Mouse (Mus musculus) forebrain, embryonic 12.5 days (tissue): ENCODE measurements at regions not wholly inside any gene's neighbourhood (a gene's known extent, or its start where the extent isn't known, plus 50 kb on each side); places are given as distances from the start of the nearest gene placed in this dataset.

Experiments
- ATAC-seq: fragments of 200-750 bp; cut with Nextera tagmentation; 2 replicates; pipeline ENCODE4 v1.8.0; 2017; ENCODE audit warnings: moderate TSS enrichment; ENCODE audit not compliant: low FRiP score
- H3K27ac ChIP-seq: fragments of 300-500 bp; sonication (generic); 2 replicates; pipeline ENCODE4 v1.5.1; 2016; ENCODE audit warnings: mild to moderate bottlenecking
- H3K27me3 ChIP-seq: fragments of 300-500 bp; sonication (generic); 2 replicates; pipeline ENCODE4 v1.6.1; 2016; ENCODE audit warnings: mild to moderate bottlenecking
- H3K36me3 ChIP-seq: fragments of 300-500 bp; sonication (generic); replicated peaks from 2 replicates; pipeline ENCODE4 v1.6.1; 2016; ENCODE audit warnings: mild to moderate bottlenecking
- H3K4me1 ChIP-seq: fragments of 300-500 bp; sonication (generic); 2 replicates; pipeline ENCODE4 v1.6.1; 2016
- H3K4me2 ChIP-seq: fragments of 300-500 bp; sonication (generic); 2 replicates; pipeline ENCODE4 v1.6.1; 2016; ENCODE audit warnings: mild to moderate bottlenecking, moderate library complexity
- H3K4me3 ChIP-seq: fragments of 300-500 bp; sonication (generic); replicated peaks from 2 replicates; pipeline ENCODE4 v1.5.1; 2016; ENCODE audit warnings: mild to moderate bottlenecking
- H3K9ac ChIP-seq: fragments of 300-500 bp; sonication (generic); 2 replicates; pipeline ENCODE4 v1.6.1; 2016; ENCODE audit warnings: mild to moderate bottlenecking
- H3K9me3 ChIP-seq: fragments of 300-500 bp; sonication (generic); 2 replicates; pipeline ENCODE4 v1.6.1; 2016
- WGBS: fragments of 180-500 bp; shearing (Covaris S2); methylation state at CpG from one replicate; pipeline ENCODE4 v1.1.7; 2016; 5-methylcytosine and 5-hydroxymethylcytosine counted together

- peak; percentile 51; the same call in 1 of the 2 replicates for ATAC-seq
- 52% methylated on average over 3 of the region's 3 CpGs for whole genome bisulfite sequencing
- H3K4me2 ChIP-seq, result no peak overlapping the region
- H3K4me3 ChIP-seq, result no peak overlapping the region
- H3K27ac ChIP-seq, result no peak overlapping the region
- H3K36me3 ChIP-seq, result no peaks in the 10 kb centered on the region
- H3K4me1 ChIP-seq, result peaks cover 7% of the 10 kb centered on the region
- H3K9ac ChIP-seq, result no peak overlapping the region
- H3K9me3 ChIP-seq, result 0 out of 2 replicates have a peak, but pooled peaks cover 2% of the 10 kb centered on the region
- H3K27me3 ChIP-seq, result no peaks in the 10 kb centered on the region
Measured at GRCm38 (mm10) chr11:64671898-64672297, 235.4 kb upstream of the F930015N05Rik start.

GRCm38 (mm10) chr11:64673546-64673945 is 237.1 kb upstream of the F930015N05Rik start:
- H3K27me3 ChIP-seq, result no peaks in the 10 kb centered on the region
- H3K36me3 ChIP-seq, result no peaks in the 10 kb centered on the region
- H3K4me3 ChIP-seq, result no peak overlapping the region
- no peak overlapping the region for H3K27ac ChIP-seq
- no peak overlapping the region for H3K4me2 ChIP-seq
- 67% methylated on average over 4 of the region's 4 CpGs for WGBS
- 0 out of 2 replicates have a peak, but pooled peaks cover 5% of the 10 kb centered on the region for H3K9me3 ChIP-seq
- H3K4me1 ChIP-seq, result peaks cover 7% of the 10 kb centered on the region
- H3K9ac ChIP-seq, result no peak overlapping the region
- ATAC-seq, result no peak

GRCm38 (mm10) chr11:64703776-64704175 is 267.3 kb upstream of the F930015N05Rik start:
- Histone ChIP-seq H3K4me3 (no peak overlapping the region), H3K9me3 (no peaks in the 10 kb centered on the region), H3K27me3 (no peaks in the 10 kb centered on the region), H3K4me1 (no peaks in the 10 kb centered on the region), H3K27ac (no peak overlapping the region), H3K36me3 (no peaks in the 10 kb centered on the region), H3K9ac (no peak overlapping the region), H3K4me2 (no peak overlapping the region)
- ATAC-seq, result no peak
- WGBS, result 76% methylated on average over 1 of the region's 1 CpGs

- 84% methylated on average over 2 of the region's 2 CpGs for WGBS
- no peak overlapping the region for H3K4me3 ChIP-seq
- no peak overlapping the region for H3K9ac ChIP-seq
- no peaks in the 10 kb centered on the region for H3K9me3 ChIP-seq
- H3K27ac ChIP-seq, result no peak overlapping the region
- ATAC-seq, result no peak
- H3K36me3 ChIP-seq, result no peaks in the 10 kb centered on the region
- no peaks in the 10 kb centered on the region for H3K27me3 ChIP-seq
- H3K4me2 ChIP-seq, result no peak overlapping the region
- no peaks in the 10 kb centered on the region for H3K4me1 ChIP-seq
Measured at GRCm38 (mm10) chr11:64711801-64712200, 267.0 kb upstream of the Elac2 start.

GRCm38 (mm10) chr11:64715182-64715581 is 263.7 kb upstream of the Elac2 start:
- ATAC-seq, result no peak
- H3K27ac ChIP-seq, result no peak overlapping the region

GRCm38 (mm10) chr11:64718316-64719085 is 260.3 kb upstream of the Elac2 start:
- no peak overlapping the region for H3K27ac ChIP-seq
- no peak for ATAC-seq
- H3K9ac ChIP-seq, result no peak overlapping the region
- WGBS, result 28% methylated on average over 5 of the region's 5 CpGs
- H3K4me1 ChIP-seq, result no peaks in the 10 kb centered on the region
- no peak overlapping the region for H3K4me2 ChIP-seq
- peaks cover 13% of the 10 kb centered on the region; the same call in 1 of the 2 replicates for H3K27me3 ChIP-seq
- H3K9me3 ChIP-seq, result no peaks in the 10 kb centered on the region
- H3K36me3 ChIP-seq, result no peaks in the 10 kb centered on the region
- no peak overlapping the region for H3K4me3 ChIP-seq

More at GRCm38 (mm10) chr11:64715182-64715581, 263.7 kb upstream of the Elac2 start:
- Histone ChIP-seq H3K36me3 (no peaks in the 10 kb centered on the region), H3K4me2 (no peak overlapping the region), H3K27me3 (peaks cover 9% of the 10 kb centered on the region; the same call in 1 of the 2 replicates), H3K9me3 (no peaks in the 10 kb centered on the region), H3K4me1 (no peaks in the 10 kb centered on the region), H3K9ac (no peak overlapping the region), H3K4me3 (no peak overlapping the region)
- 60% methylated on average over 1 of the region's 1 CpGs for WGBS

- ATAC-seq, result no peak
- H3K27me3 ChIP-seq, result 0 out of 2 replicates have a peak, but pooled peaks cover 3% of the 10 kb centered on the region
- WGBS, result 90% methylated on average over 5 of the region's 5 CpGs
Measured at GRCm38 (mm10) chr11:64726249-64726648, 252.6 kb upstream of the Elac2 start.

GRCm38 (mm10) chr11:64727841-64728421 is 250.9 kb upstream of the Elac2 start:
- Histone ChIP-seq H3K4me2 (no peak overlapping the region), H3K36me3 (no peaks in the 10 kb centered on the region), H3K27ac (no peak overlapping the region), H3K27me3 (no peaks in the 10 kb centered on the region), H3K4me1 (no peaks in the 10 kb centered on the region), H3K9ac (no peak overlapping the region), H3K9me3 (no peaks in the 10 kb centered on the region), H3K4me3 (no peak overlapping the region)
- WGBS, result 83% methylated on average over 5 of the region's 5 CpGs
- ATAC-seq, result no peak

More at GRCm38 (mm10) chr11:64726249-64726648, 252.6 kb upstream of the Elac2 start:
- H3K4me2 ChIP-seq, result no peak overlapping the region
- no peaks in the 10 kb centered on the region for H3K4me1 ChIP-seq
- H3K4me3 ChIP-seq, result no peak overlapping the region
- no peaks in the 10 kb centered on the region for H3K9me3 ChIP-seq
- no peaks in the 10 kb centered on the region for H3K36me3 ChIP-seq
- no peak overlapping the region for H3K9ac ChIP-seq
- H3K27ac ChIP-seq, result no peak overlapping the region

- H3K27me3 ChIP-seq, result no peaks in the 10 kb centered on the region
- no peak for ATAC-seq
- H3K9me3 ChIP-seq, result no peaks in the 10 kb centered on the region
- H3K4me1 ChIP-seq, result no peaks in the 10 kb centered on the region
- H3K27ac ChIP-seq, result no peak overlapping the region
- H3K4me2 ChIP-seq, result no peak overlapping the region
- no peak overlapping the region for H3K4me3 ChIP-seq
- H3K36me3 ChIP-seq, result no peaks in the 10 kb centered on the region
- WGBS, result 83% methylated on average over 7 of the region's 7 CpGs
- H3K9ac ChIP-seq, result no peak overlapping the region
Measured at GRCm38 (mm10) chr11:64738948-64739347, 239.9 kb upstream of the Elac2 start.

- 70% methylated on average over 4 of the region's 4 CpGs for WGBS
- no peak overlapping the region for H3K4me2 ChIP-seq
- H3K9ac ChIP-seq, result no peak overlapping the region
- H3K27ac ChIP-seq, result no peak overlapping the region
- H3K27me3 ChIP-seq, result no peaks in the 10 kb centered on the region
- ATAC-seq, result no peak
- no peaks in the 10 kb centered on the region for H3K36me3 ChIP-seq
- no peak overlapping the region for H3K4me3 ChIP-seq
- no peaks in the 10 kb centered on the region for H3K4me1 ChIP-seq
- H3K9me3 ChIP-seq, result no peaks in the 10 kb centered on the region
Measured at GRCm38 (mm10) chr11:64743753-64744152, 235.1 kb upstream of the Elac2 start.

- Histone ChIP-seq H3K4me1 (no peaks in the 10 kb centered on the region), H3K4me3 (no peak overlapping the region), H3K9me3 (no peaks in the 10 kb centered on the region), H3K36me3 (no peaks in the 10 kb centered on the region), H3K27me3 (no peaks in the 10 kb centered on the region), H3K9ac (no peak overlapping the region), H3K4me2 (no peak overlapping the region), H3K27ac (no peak overlapping the region)
- ATAC-seq, result no peak
- 86% methylated on average over 6 of the region's 6 CpGs for WGBS
Measured at GRCm38 (mm10) chr11:64746146-64746545, 232.7 kb upstream of the Elac2 start.

- WGBS, result 72% methylated on average over 9 of the region's 9 CpGs
- no peak overlapping the region for H3K4me2 ChIP-seq
- H3K4me3 ChIP-seq, result no peak overlapping the region
- H3K27ac ChIP-seq, result no peak overlapping the region
- H3K9me3 ChIP-seq, result no peaks in the 10 kb centered on the region
- peaks cover 14% of the 10 kb centered on the region; the same call in 1 of the 2 replicates for H3K4me1 ChIP-seq
- 0 out of 2 replicates have a peak, but pooled peaks cover 7% of the 10 kb centered on the region for H3K27me3 ChIP-seq
- ATAC-seq, result no peak
- H3K36me3 ChIP-seq, result no peaks in the 10 kb centered on the region
- H3K9ac ChIP-seq, result no peak overlapping the region
Measured at GRCm38 (mm10) chr11:64749976-64750375, 228.9 kb upstream of the Elac2 start.
